ENCODE assay signal across 21 mouse cellular contexts in the genomic region with DNA sequence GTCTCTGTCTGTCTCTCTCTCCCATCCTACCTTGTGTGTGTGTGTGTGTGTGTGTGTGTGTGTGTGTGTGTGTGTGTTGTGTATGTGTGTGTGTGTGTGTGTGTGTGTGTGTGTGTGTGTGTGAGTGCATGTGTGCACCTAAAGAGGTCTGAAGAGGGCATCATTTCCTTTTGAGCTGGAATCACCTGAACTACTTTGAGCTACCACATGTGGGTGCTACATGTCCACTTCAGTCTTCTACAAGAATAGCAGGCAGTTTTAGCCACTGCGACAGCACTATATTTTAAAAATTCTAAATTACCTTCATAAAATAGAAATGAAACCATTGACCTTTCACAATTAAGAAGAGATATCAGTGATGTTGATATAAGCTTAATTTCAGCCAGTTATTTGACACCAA.
DNase-seq lines count a peak whose midpoint lies in the region; ATAC-seq and TF ChIP-seq lines count a peak whose summit lies in the region.
"Had no signal": no experiment of that assay in that cellular context is flagged by ENCODE, and none has a peak within 500 bp of the region (broad histone marks: within the 10 kb centered on the region; RNA-seq: fewer than 3 reads in every experiment).

No protein-coding gene starts in this region.

- ATAC-seq in stomach, postnatal 0 days (ENCODE audit: low FRiP score, low TSS enrichment): no peak
- ATAC-seq: intestine, embryonic 16.5 days had no signal

- no peaks in the 10 kb centered on the region for H3K4me1 ChIP-seq in stomach, postnatal 0 days (replicated peaks; ENCODE audit: control insufficient read depth, insufficient read depth)
- H3K4me1 ChIP-seq: embryonic facial prominence, embryonic 13.5 days; forebrain, embryonic 12.5 days; heart, embryonic 10.5 days had no signal

- intact Hi-C loops in left cerebral cortex, adult 2 months (cut with DNase I): no loop called here

- 95% methylated on average over 1 of the region's 1 CpGs for WGBS in stomach, postnatal 0 days

- no peak for TF ChIP-seq EP300 in stomach, postnatal 0 days (optimal IDR thresholded peaks at IDR 0.05)

- peak; percentile 7 for TF ChIP-seq CTCF in left cerebral cortex, adult 2 months (IDR thresholded peaks at IDR 0.05)
- TF ChIP-seq CTCF in stomach, postnatal 0 days (IDR thresholded peaks at IDR 0.05; ENCODE audit: low read depth): peak; percentile 33; the same call in 1 of the 2 replicates

- H3K9me3 ChIP-seq in stomach, postnatal 0 days (ENCODE audit: control insufficient read depth, low read length): no peaks in the 10 kb centered on the region
- H3K9me3 ChIP-seq: embryonic facial prominence, embryonic 13.5 days; forebrain, embryonic 12.5 days; G1E; heart, embryonic 10.5 days had no signal

- no peak overlapping the region for H3K4me3 ChIP-seq in left cerebral cortex, adult 2 months
- H3K4me3 ChIP-seq in stomach, postnatal 0 days (ENCODE audit: low read depth, low read length): no peak overlapping the region
- H3K4me3 ChIP-seq: embryonic facial prominence, embryonic 13.5 days; forebrain, embryonic 12.5 days; gastrocnemius, adult 2 months; heart, embryonic 10.5 days had no signal

- H3K4me2 ChIP-seq in stomach, postnatal 0 days (replicated peaks; ENCODE audit: low read depth): no peak overlapping the region
- H3K4me2 ChIP-seq: embryonic facial prominence, embryonic 13.5 days; forebrain, embryonic 12.5 days; hindbrain, embryonic 14.5 days had no signal

- no peaks in the 10 kb centered on the region for H3K27me3 ChIP-seq in stomach, postnatal 0 days (ENCODE audit: control insufficient read depth, insufficient read depth, low read length)
- H3K27me3 ChIP-seq: embryonic facial prominence, embryonic 13.5 days; forebrain, embryonic 12.5 days had no signal

- no peak overlapping the region for H3K9ac ChIP-seq in stomach, postnatal 0 days (ENCODE audit: low read length)
- H3K9ac ChIP-seq: embryonic facial prominence, embryonic 13.5 days; forebrain, embryonic 12.5 days; hindbrain, embryonic 14.5 days had no signal

- no peak overlapping the region for H3K27ac ChIP-seq in left cerebral cortex, adult 2 months
- no peak overlapping the region for H3K27ac ChIP-seq in stomach, postnatal 0 days (replicated peaks)
- H3K27ac ChIP-seq: embryonic facial prominence, embryonic 13.5 days; forebrain, embryonic 12.5 days; gastrocnemius, adult 2 months; heart, embryonic 10.5 days; hindbrain, embryonic 14.5 days had no signal

- no peaks in the 10 kb centered on the region for H3K36me3 ChIP-seq in stomach, postnatal 0 days (ENCODE audit: control insufficient read depth, insufficient read depth, low read length)
- H3K36me3 ChIP-seq: embryonic facial prominence, embryonic 13.5 days; forebrain, embryonic 12.5 days; G1E; heart, embryonic 10.5 days had no signal

- peak; percentile 39 for DNase-seq in heart, adult 11 months
- DNase-seq in heart, postnatal 4 days: no peak
- DNase-seq in left cerebral cortex, adult 2 months (ENCODE audit: extremely low spot score in 1 of 2, low spot score in 2 of 2): no peak
- DNase-seq in left cerebral cortex, adult 8-10 months (ENCODE audit: low spot score in 2 of 2): no peak
- peak; percentile 11 for DNase-seq in brain, adult 2 months (ENCODE audit: low read depth, low spot score)
- no peak for DNase-seq in stomach, postnatal 0 days (ENCODE audit: low spot score)
- DNase-seq in lung, postnatal 25 days (ENCODE audit: low spot score): no peak
- DNase-seq: adrenal gland, adult 8-10 months; adrenal gland, postnatal 36 days; cerebellum, adult 2 months; cerebellum, postnatal 25 days; gastrocnemius, adult 2 months; gastrocnemius, postnatal 36 days; heart, adult 18-20 months; heart, postnatal 10 days had no signal

Comparison
In these comparisons a context has a peak if more than half of its experiments do, and no peak if none do; other contexts are left out.
1. DNase-seq: peak in heart, adult 11 months (single experiment) and brain, adult 2 months (single experiment); none in heart, postnatal 4 days (single experiment), left cerebral cortex, adult 2 months (0 of 2), left cerebral cortex, adult 8-10 months (0 of 2), stomach, postnatal 0 days (single experiment) and lung, postnatal 25 days (single experiment).